Mouse (Mus musculus): ENCODE data around the gene Olfr283. TPM values are rescaled to one million over a fixed set of nuclear protein-coding genes. Genes with fewer than 3 reads are reported as not detected.

Olfr283 gene
- total RNA-seq, 2 experiments from 2014 or later = not detected

Other genes with a start within 250 kb of the Olfr283 start
- gene Asb8, start 215.3 kb downstream of the Olfr283 start, total RNA-seq (2021) = 10 to 100 TPM; 36.2 to 41.8 TPM
- gene Ccdc184, start 213.8 kb downstream of the Olfr283 start, total RNA-seq (2021) = 10 to 100 TPM; 43.7 to 49.0 TPM
- gene Olfr288, start 185.4 kb downstream of the Olfr283 start, total RNA-seq (2021) = not detected
- gene Gm44579, start 160.0 kb downstream of the Olfr283 start, total RNA-seq (2021) = not detected
- gene Olfr287, start 159.9 kb downstream of the Olfr283 start, total RNA-seq (2021) = 1 to 10 TPM in 1 of 2 experiments, not detected in 1; 1.6 TPM
- not detected for gene Olfr286, start 146.5 kb downstream of the Olfr283 start, total RNA-seq (2021)
- gene H1fnt, start 123.7 kb downstream of the Olfr283 start, total RNA-seq (2021) = not detected
- gene Zfp641, start 84.8 kb downstream of the Olfr283 start, total RNA-seq (2021) = 1 to 10 TPM; 8.7 to 8.9 TPM
- gene Olfr285, start 63.6 kb downstream of the Olfr283 start, total RNA-seq (2021) = not detected
- gene Olfr284, start 40.0 kb downstream of the Olfr283 start, total RNA-seq (2021) = not detected
- gene Olfr282, start 50.3 kb upstream of the Olfr283 start, total RNA-seq (2021) = not detected
- gene Olfr281, start 71.6 kb upstream of the Olfr283 start, total RNA-seq (2021) = not detected
- gene OR5BS1P, start 89.0 kb upstream of the Olfr283 start, total RNA-seq (2021) = not detected
- not detected for gene Lalba, start 101.8 kb upstream of the Olfr283 start, total RNA-seq (2021)
- gene Olfr279, start 111.5 kb upstream of the Olfr283 start, total RNA-seq (2021) = not detected
- gene Kansl2, start 153.3 kb upstream of the Olfr283 start, total RNA-seq (2021) = 10 to 100 TPM; 62.2 to 64.0 TPM
- 10 to 100 TPM; 42.0 to 50.2 TPM for gene Ccnt1, start 190.0 kb upstream of the Olfr283 start, total RNA-seq (2021)
- gene 4930415O20Rik, start 190.1 kb upstream of the Olfr283 start, total RNA-seq (2021) = not detected
- 10 to 100 TPM; 37.1 to 38.1 TPM for gene Adcy6, start 229.1 kb upstream of the Olfr283 start, total RNA-seq (2021)
- 100 to 1,000 TPM; 173 to 185 TPM for gene Cacnb3, start 249.9 kb upstream of the Olfr283 start, total RNA-seq (2021)

Measured in left cerebral cortex, postnatal 10 days (tissue).